Mouse (Mus musculus) thymus, postnatal 0 days (tissue): Measurements from ENCODE around the gene Col12a1. TPM values are rescaled to one million over a fixed set of nuclear protein-coding genes. Genes with fewer than 3 reads are reported as not detected.

Experiments used
- DNase-seq: peaks from one replicate; pipeline ENCODE4 v3.0.0-alpha.2; 2015; ENCODE audit warnings: low spot score
- polyA plus RNA-seq: library from polyadenylated mRNA; unstranded; fragments of >200 nt; fragmentation: Nextera tagmentation; extraction: Ambion mirVana; gene quantifications from 2 replicates; pipeline ENCODE4 v1.2.1, GENCODE M21; 2015

The Col12a1 gene
- 3.9 and 5.5 TPM in 2 replicates for polyA plus RNA-seq

- DNase-seq = no peak
Observed at GRCm38 (mm10) chr9:79718481-79719370, at the start of gene Col12a1. Gene Col12a1, minus strand, starts transcription at chr9:79718831.

GRCm38 (mm10) chr9:79766991-79767545 lies 48.4 kb upstream of the Col12a1 start:
- DNase-seq = no peak

GRCm38 (mm10) chr9:79765329-79765728 lies 46.7 kb upstream of the Col12a1 start:
- DNase-seq = no peak

GRCm38 (mm10) chr9:79762519-79762918 lies 43.9 kb upstream of the Col12a1 start:
- no peak for DNase-seq

- DNase-seq = peak; percentile 3
Observed at GRCm38 (mm10) chr9:79760076-79760475, 41.4 kb upstream of the Col12a1 start.

- DNase-seq = peak; percentile 97
Observed at GRCm38 (mm10) chr9:79759385-79760005, 40.9 kb upstream of the Col12a1 start, which contains the start of gene Cox7a2. Gene Cox7a2, minus strand, starts transcription at chr9:79759878.

- no peak for DNase-seq
Observed at GRCm38 (mm10) chr9:79755311-79755710, 36.7 kb upstream of the Col12a1 start.

- no peak for DNase-seq
Observed at GRCm38 (mm10) chr9:79751846-79752245, 33.2 kb upstream of the Col12a1 start.

- DNase-seq = no peak
Observed at GRCm38 (mm10) chr9:79750709-79751108, 32.1 kb upstream of the Col12a1 start.

- DNase-seq = no peak
Observed at GRCm38 (mm10) chr9:79745036-79745435, 26.4 kb upstream of the Col12a1 start.

GRCm38 (mm10) chr9:79735608-79736007 lies 17.0 kb upstream of the Col12a1 start:
- DNase-seq = no peak

- DNase-seq = no peak
Observed at GRCm38 (mm10) chr9:79730301-79730700, 11.7 kb upstream of the Col12a1 start.

GRCm38 (mm10) chr9:79723090-79723489 lies 4.5 kb upstream of the Col12a1 start:
- peak; percentile 49 for DNase-seq

GRCm38 (mm10) chr9:79721056-79721455 lies 2.4 kb upstream of the Col12a1 start:
- DNase-seq = peak; percentile 5

- no peak for DNase-seq
Observed at GRCm38 (mm10) chr9:79720143-79720542, 1.5 kb upstream of the Col12a1 start.

GRCm38 (mm10) chr9:79719451-79719850 lies 820 bp upstream of the Col12a1 start:
- DNase-seq = no peak

GRCm38 (mm10) chr9:79717836-79718475 lies 675 bp downstream of the Col12a1 start:
- no peak for DNase-seq

- peak; percentile 36 for DNase-seq
Observed at GRCm38 (mm10) chr9:79716909-79717835, 1.5 kb downstream of the Col12a1 start.

GRCm38 (mm10) chr9:79716496-79716895 lies 2.1 kb downstream of the Col12a1 start:
- no peak for DNase-seq

- no peak for DNase-seq
Observed at GRCm38 (mm10) chr9:79714471-79715045, 4.1 kb downstream of the Col12a1 start.
